Mouse (Mus musculus) liver, embryonic 16.5 days (tissue): ENCODE data around the gene Foxp1. TPM values are rescaled to one million over a fixed set of nuclear protein-coding genes. Genes with fewer than 3 reads are reported as not detected.

Experiments
- ATAC-seq: fragments of 200-750 bp; cut with Nextera tagmentation; 2 replicates; pipeline ENCODE4 v1.8.0; 2017; ENCODE audit warnings: low read depth, mild to moderate bottlenecking, moderate number of reproducible peaks, moderate library complexity
- H3K27ac ChIP-seq: fragments of 300-500 bp; sonication (generic); 2 replicates; pipeline ENCODE4 v1.5.1; 2014; ENCODE audit warnings: mild to moderate bottlenecking, low read length
- H3K27me3 ChIP-seq: fragments of 300-500 bp; sonication (generic); 2 replicates; pipeline ENCODE4 v1.6.1; 2014; ENCODE audit warnings: low read depth, low read length, mixed read lengths; ENCODE audit not compliant: control insufficient read depth, insufficient read depth
- H3K36me3 ChIP-seq: fragments of 300-500 bp; sonication (generic); 2 replicates; pipeline ENCODE4 v1.6.1; 2014; ENCODE audit warnings: mild to moderate bottlenecking; ENCODE audit not compliant: control insufficient read depth, insufficient read depth
- H3K4me1 ChIP-seq: fragments of 300-500 bp; sonication (generic); 2 replicates; pipeline ENCODE4 v1.6.1; 2014; ENCODE audit warnings: low read depth, low read length, mixed read lengths; ENCODE audit not compliant: control insufficient read depth
- H3K4me2 ChIP-seq: fragments of 300-500 bp; sonication (generic); 2 replicates; pipeline ENCODE4 v1.6.1; 2014; ENCODE audit warnings: low read depth, low read length, mixed read lengths
- H3K4me3 ChIP-seq: fragments of 300-500 bp; sonication (generic); 2 replicates; pipeline ENCODE4 v1.5.1; 2014; ENCODE audit warnings: low read depth, mild to moderate bottlenecking, low read length
- H3K9ac ChIP-seq: fragments of 300-500 bp; sonication (generic); 2 replicates; pipeline ENCODE4 v1.6.1; 2014; ENCODE audit warnings: low read depth, low read length
- H3K9me3 ChIP-seq: fragments of 300-500 bp; sonication (generic); replicated peaks from 2 replicates; pipeline ENCODE4 v1.6.1; 2016; ENCODE audit warnings: low read length; ENCODE audit not compliant: control insufficient read depth
- WGBS: fragments of 180-500 bp; shearing (Covaris S2); extraction: QIAGEN DNeasy Blood & Tissue Kit; methylation state at CpG from one replicate; pipeline ENCODE4 v1.1.7; 2014; ENCODE audit not compliant: insufficient replicate concordance; 5-methylcytosine and 5-hydroxymethylcytosine counted together
- polyA plus RNA-seq: library from polyadenylated mRNA; unstranded; fragments of >200 nt; fragmentation: Nextera tagmentation; extraction: Ambion mirVana; gene quantifications from 2 replicates; pipeline ENCODE4 v1.2.1, GENCODE M21; 2015

Gene Foxp1
- polyA plus RNA-seq, 1 experiment from 2014 or later = 13.6 TPM

DNA sequence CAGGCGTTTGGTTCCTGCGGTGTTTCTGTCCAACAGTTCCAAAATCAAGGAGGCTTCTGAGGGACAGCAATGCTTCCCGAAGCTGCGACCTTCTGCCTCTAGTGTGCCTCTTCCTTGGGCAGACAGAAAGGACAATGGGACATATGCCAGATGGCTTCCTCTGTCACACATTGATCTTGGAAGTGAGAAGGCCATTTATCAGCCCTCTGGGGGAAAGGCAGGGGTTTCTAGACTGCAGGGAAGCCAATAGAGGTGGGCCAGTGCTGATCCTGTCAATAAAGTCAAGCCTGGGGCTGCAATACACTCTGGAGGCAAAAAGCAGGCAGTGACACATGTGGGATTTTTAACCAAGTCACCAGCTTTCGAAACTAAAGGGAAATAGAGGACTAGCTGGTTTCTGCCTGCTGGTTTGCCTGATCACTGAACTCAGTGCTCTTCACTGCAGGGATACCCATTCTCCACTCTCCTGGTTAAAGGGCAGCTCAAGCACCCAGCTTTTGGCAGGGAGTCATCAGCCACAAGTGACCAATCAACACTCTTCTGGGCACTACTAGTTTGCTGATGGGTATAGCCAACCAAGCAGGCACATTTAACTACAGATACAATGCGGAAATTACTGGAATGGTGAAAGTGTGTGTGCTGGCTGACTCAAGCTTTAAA is 315.2 kb downstream of the Foxp1 start:
- no peak overlapping the region for H3K4me2 ChIP-seq
- H3K36me3 ChIP-seq = no peaks in the 10 kb centered on the region
- no peaks in the 10 kb centered on the region for H3K27me3 ChIP-seq
- 51% methylated on average over 6 of the region's 6 CpGs for WGBS
- H3K27ac ChIP-seq = peak overlapping the region; percentile 14; the same call in 1 of the 2 replicates
- no peak overlapping the region for H3K9ac ChIP-seq
- peaks cover 21% of the 10 kb centered on the region for H3K4me1 ChIP-seq
- ATAC-seq = no peak
- H3K9me3 ChIP-seq = no peaks in the 10 kb centered on the region
- no peak overlapping the region for H3K4me3 ChIP-seq

DNA sequence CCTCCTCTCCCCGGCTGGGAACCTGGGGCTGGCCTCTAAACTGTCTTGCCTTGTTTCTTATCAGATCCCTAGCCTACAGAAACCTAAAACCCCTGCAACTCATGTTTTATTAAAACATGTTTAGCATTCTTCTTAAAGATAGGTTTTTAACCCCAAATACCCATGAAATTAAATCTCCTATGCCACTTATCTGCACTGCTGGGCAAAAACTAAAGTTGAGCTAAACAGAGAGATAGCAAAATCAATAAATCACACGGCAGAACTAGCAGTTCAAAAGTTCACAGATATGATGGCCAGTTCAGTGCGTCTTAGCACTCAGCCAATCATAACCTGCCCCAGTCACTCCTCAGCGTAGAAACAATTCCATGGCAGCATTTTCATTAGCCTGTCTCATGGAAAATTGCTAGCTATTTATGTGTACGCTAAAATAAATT is 316.1 kb downstream of the Foxp1 start:
- Histone ChIP-seq H3K4me3 (no peak overlapping the region), H3K4me1 (peaks cover 21% of the 10 kb centered on the region), H3K4me2 (peak overlapping the region; percentile 36), H3K9ac (no peak overlapping the region), H3K27me3 (no peaks in the 10 kb centered on the region), H3K36me3 (no peaks in the 10 kb centered on the region), H3K27ac (peak overlapping the region; percentile 60), H3K9me3 (no peaks in the 10 kb centered on the region)
- no peak for ATAC-seq
- WGBS = 17% methylated on average over 5 of the region's 5 CpGs

DNA sequence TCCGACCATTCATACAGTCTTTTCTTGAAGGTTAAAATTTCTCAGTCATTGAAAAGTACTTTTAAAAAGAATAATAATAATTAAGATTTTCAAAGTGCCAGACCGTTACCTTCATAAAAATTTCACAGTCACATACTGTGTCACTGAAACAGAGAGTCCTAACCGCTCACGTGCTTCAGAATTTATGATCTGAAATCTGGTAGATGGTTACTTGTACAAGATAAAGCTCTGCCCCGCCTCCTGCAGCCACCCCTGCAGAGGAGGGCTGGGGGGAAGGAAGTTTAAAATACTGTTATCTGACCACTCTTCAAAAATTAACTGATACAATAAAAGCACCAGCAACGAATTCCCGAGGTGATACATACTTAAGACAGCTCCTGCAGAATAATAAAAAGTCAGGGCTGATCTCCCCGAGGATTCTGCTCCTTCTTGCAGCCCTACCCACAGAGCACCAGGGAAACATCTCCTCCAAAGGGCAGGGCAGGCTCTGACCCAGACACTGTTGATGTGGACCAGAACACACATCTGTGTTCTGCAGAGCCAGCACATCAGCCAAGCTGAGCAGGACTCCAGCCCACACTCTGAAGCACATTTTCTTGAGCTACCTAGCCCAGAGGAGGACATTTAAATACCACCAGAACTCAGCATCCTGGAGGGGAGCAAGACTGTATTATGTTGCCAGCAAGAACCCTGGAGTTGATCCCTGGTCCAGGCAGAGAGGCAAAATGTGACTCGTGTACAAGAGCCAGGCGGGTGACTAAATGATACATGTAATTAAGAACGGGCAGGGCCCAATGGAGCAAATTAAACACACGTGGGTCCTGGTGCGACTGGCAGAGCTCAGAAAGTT is 316.7 kb downstream of the Foxp1 start:
- Histone ChIP-seq H3K4me2 (peak overlapping the region; percentile 48), H3K36me3 (no peaks in the 10 kb centered on the region), H3K4me1 (peaks cover 21% of the 10 kb centered on the region), H3K27ac (peak overlapping the region; percentile 66), H3K4me3 (no peak overlapping the region), H3K27me3 (no peaks in the 10 kb centered on the region), H3K9ac (no peak overlapping the region), H3K9me3 (no peaks in the 10 kb centered on the region)
- 9% methylated on average over 13 of the region's 13 CpGs for WGBS
- no peak for ATAC-seq

DNA sequence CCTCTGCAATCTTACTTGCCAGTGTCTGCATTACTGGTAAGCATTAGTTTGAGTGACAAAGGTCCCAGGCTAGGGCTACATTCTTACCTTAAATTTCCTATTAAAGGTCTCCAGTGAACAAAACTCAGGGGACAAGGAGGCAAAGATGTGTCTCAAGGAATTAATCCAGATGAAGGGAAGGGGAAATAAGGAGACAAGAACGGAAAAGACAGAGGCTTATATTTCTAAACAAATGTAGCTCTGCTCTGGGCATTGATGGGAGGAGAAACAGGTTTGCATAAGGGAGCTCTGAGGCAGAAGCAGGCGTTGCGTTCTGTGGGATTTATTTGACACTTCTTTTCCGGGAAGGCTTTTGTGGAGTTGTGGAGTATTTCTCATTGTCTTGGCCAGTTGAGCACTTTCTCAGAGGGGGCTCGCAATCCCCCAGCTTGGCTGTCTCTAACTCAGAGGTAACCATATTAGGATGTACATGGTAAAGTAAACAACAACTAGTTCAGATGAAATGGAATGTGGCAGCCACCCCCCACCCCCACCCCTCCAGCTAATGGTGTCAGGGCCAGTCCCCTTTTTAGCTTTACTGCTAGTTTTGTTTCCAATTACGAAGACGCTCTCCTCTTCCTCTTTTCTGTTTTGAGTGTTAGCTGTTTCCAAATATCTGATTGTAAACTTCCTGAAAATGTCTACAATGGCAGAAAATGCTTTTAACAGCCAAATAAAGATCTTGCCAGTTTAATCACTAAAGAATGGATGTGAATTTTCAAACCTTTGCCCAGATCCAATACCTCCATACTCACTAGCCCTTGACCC is 317.5 kb downstream of the Foxp1 start:
- peak overlapping the region; percentile 66 for H3K27ac ChIP-seq
- peaks cover 21% of the 10 kb centered on the region for H3K4me1 ChIP-seq
- no peak overlapping the region for H3K9ac ChIP-seq
- H3K36me3 ChIP-seq = no peaks in the 10 kb centered on the region
- H3K4me3 ChIP-seq = peak overlapping the region; percentile 2; the same call in 1 of the 2 replicates
- H3K27me3 ChIP-seq = no peaks in the 10 kb centered on the region
- 5% methylated on average over 7 of the region's 7 CpGs for whole genome bisulfite sequencing
- no peaks in the 10 kb centered on the region for H3K9me3 ChIP-seq
- no peak for ATAC-seq
- H3K4me2 ChIP-seq = peak overlapping the region; percentile 48

DNA sequence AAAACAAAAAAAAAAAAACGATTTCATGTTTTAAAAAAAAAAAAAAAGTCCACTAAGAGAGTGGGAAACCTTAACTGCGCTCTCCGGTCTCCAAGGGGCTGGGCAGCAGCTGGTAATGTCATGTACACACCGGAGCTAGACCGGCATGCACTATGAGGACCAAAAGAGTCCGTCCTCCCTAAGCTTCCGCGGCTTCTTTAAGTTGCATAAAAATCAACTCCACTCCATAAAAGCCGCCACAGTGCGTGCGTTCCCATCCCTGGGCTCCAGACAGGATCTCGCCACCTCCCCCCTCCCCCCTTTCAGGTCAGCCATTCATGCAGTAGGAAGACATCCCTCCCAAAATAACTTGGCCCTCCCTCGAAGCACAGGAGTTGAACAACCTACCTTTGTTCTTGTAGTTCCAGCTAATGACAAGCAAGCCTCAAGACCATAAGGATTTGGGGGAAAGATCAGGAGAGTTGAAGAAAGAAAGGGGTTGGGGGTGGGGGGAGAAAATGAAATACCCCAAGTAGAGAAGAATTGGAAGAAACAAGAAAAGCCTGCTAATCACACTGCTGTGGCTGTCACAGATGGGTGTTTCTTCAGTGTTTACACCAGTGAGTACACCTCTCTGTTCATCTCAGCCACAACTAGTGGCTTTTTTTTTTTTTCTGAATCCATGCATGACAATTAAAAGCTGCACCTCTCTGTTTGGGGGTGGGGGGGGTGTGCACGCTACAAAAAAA is 318.3 kb downstream of the Foxp1 start:
- WGBS = 13% methylated on average over 14 of the region's 14 CpGs
- Histone ChIP-seq H3K4me1 (peaks cover 25% of the 10 kb centered on the region), H3K4me3 (peak overlapping the region; percentile 8; the same call in 1 of the 2 replicates), H3K4me2 (peak overlapping the region; percentile 48), H3K9me3 (no peaks in the 10 kb centered on the region), H3K27me3 (no peaks in the 10 kb centered on the region), H3K27ac (peak overlapping the region; percentile 66), H3K9ac (no peak overlapping the region), H3K36me3 (no peaks in the 10 kb centered on the region)
- ATAC-seq = no peak

DNA sequence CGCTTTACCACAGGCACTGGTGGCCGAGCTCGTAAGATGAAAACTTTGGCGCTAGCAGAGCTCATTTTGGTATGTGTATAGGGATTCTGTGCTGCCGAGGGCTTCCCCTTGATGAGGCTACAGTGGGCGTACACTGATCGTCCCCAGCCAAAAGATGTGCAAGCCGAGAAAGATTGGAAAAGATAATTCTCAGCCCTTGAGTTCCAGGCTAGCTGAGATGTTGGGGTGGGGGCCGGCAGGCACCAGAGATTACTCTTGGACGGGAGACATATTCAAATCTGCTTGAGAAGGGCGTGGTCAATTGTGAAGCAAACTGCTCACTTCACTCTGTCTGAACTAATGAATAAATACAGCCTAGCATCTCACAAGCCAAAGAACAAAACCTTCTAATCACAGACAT is 319.3 kb downstream of the Foxp1 start:
- H3K9ac ChIP-seq = no peak overlapping the region
- H3K9me3 ChIP-seq = no peaks in the 10 kb centered on the region
- H3K4me1 ChIP-seq = peaks cover 26% of the 10 kb centered on the region
- no peak overlapping the region for H3K4me3 ChIP-seq
- 30% methylated on average over 11 of the region's 11 CpGs for WGBS
- no peak for ATAC-seq
- H3K36me3 ChIP-seq = no peaks in the 10 kb centered on the region
- peak overlapping the region; percentile 8; the same call in 1 of the 2 replicates for H3K4me2 ChIP-seq
- H3K27me3 ChIP-seq = no peaks in the 10 kb centered on the region
- H3K27ac ChIP-seq = no peak overlapping the region

DNA sequence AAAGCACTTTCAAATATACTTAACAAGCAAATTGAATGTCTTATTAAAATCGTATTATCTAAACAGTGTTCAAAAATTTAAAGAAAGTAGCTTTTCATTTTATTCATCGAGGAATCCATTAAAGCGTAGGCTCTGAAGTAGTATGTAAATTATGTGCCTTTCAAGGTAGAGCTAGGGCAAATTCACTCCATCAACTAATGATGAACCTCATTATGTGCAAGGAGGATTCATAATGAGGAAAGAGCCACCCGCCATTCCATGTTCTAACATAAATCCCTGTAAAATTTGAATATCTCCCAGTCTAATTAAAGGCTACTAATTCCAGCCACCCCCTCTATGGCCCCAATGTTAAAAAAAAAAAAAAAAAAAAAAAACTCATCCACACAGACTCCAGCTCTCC is 319.7 kb downstream of the Foxp1 start:
- Histone ChIP-seq H3K27me3 (no peaks in the 10 kb centered on the region), H3K36me3 (no peaks in the 10 kb centered on the region), H3K4me3 (no peak overlapping the region), H3K9me3 (no peaks in the 10 kb centered on the region), H3K9ac (no peak overlapping the region), H3K4me2 (no peak overlapping the region), H3K27ac (no peak overlapping the region), H3K4me1 (peaks cover 26% of the 10 kb centered on the region)
- ATAC-seq = no peak
- 75% methylated on average over 4 of the region's 4 CpGs for WGBS

DNA sequence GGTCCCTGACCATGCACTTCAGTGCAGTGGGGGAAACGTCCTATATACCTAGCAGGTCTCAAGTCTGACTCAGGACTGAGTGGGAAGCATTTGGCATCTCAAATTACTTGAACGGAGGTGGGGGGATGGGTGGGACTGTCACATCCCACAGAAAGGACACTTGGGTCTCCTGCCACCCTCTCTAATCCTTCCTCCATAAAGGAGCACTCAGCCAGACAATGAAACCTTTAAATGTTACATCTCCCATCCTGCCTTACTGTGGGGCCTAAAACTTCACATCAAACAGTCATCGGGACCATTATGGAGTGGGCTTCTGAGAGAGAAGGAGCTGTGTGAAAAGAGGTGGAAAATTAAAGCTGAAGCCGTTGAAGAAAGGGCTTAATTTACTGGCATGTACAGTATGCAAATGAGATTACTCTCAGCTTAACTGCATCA is 321.2 kb downstream of the Foxp1 start:
- no peak for ATAC-seq
- Histone ChIP-seq H3K4me1 (peaks cover 19% of the 10 kb centered on the region), H3K27me3 (no peaks in the 10 kb centered on the region), H3K27ac (no peak overlapping the region), H3K4me2 (no peak overlapping the region), H3K9me3 (no peaks in the 10 kb centered on the region), H3K36me3 (no peaks in the 10 kb centered on the region), H3K4me3 (no peak overlapping the region), H3K9ac (no peak overlapping the region)
- WGBS = 33% methylated on average over 4 of the region's 4 CpGs
